Mouse (Mus musculus) lung, adult 2 months (tissue): ENCODE results near the gene Plscr5.

Experiments used
- CTCF ChIP-seq: fragments of 200-500 bp; IDR thresholded peaks from 2 replicates; pipeline ENCODE4 v1.5.1; 2011; ENCODE audit warnings: mild to moderate bottlenecking, low read length, control low read depth; ENCODE audit not compliant: insufficient read depth
- POLR2A ChIP-seq: fragments of 200-500 bp; IDR thresholded peaks from 2 replicates; pipeline ENCODE4 v1.6.1; 2011; ENCODE audit warnings: low read depth, mild to moderate bottlenecking, control low read depth, low read length, borderline replicate concordance; ENCODE audit errors: extremely low read depth

GRCm38 (mm10) chr9:92217896-92218295 lies 25.2 kb downstream of the Plscr5 start:
- no peak for TF ChIP-seq CTCF
- no peak for TF ChIP-seq POLR2A
